Mouse (Mus musculus) spleen, postnatal 36 days (tissue): ENCODE results near the gene Slc24a5.
"Not testable (repeated sequence)": the region's sequence is repeated elsewhere in the genome, so short reads cannot be mapped to it uniquely, and the experiment has no call there.

Source experiments
- DNase-seq, 2 experiments: peaks; one replicate each; pipeline ENCODE4 v3.0.0; 2022; ENCODE audit warnings: low spot score in 2 of 2, mixed read lengths in 1 of 2

The Slc24a5 gene

GRCm38 (mm10) chr2:125067894-125068293 lies at the start of gene Slc24a5:
TSS of gene Slc24a5 (plus strand) at chr2:125068124.
- no peak for DNase-seq

GRCm38 (mm10) chr2:125024386-125024785 lies 43.5 kb upstream of the Slc24a5 start:
- DNase-seq, result no peak

- DNase-seq, result no peak
Measured at GRCm38 (mm10) chr2:125026358-125027000, 41.4 kb upstream of the Slc24a5 start.

- DNase-seq, result no peak
Measured at GRCm38 (mm10) chr2:125030591-125030990, 37.3 kb upstream of the Slc24a5 start.

- DNase-seq, result no peak
Measured at GRCm38 (mm10) chr2:125031111-125031510, 36.8 kb upstream of the Slc24a5 start.

- no peak for DNase-seq
Measured at GRCm38 (mm10) chr2:125031562-125032257, 36.2 kb upstream of the Slc24a5 start.

GRCm38 (mm10) chr2:125032258-125032973 lies 35.5 kb upstream of the Slc24a5 start:
- no peak for DNase-seq

GRCm38 (mm10) chr2:125033042-125033743 lies 34.7 kb upstream of the Slc24a5 start:
- DNase-seq, result no peak

GRCm38 (mm10) chr2:125055316-125055903 lies 12.5 kb upstream of the Slc24a5 start:
- DNase-seq, result no peak

- DNase-seq, result no peak
Measured at GRCm38 (mm10) chr2:125057250-125057815, 10.6 kb upstream of the Slc24a5 start.

GRCm38 (mm10) chr2:125061451-125061850 lies 6.5 kb upstream of the Slc24a5 start:
- no peak for DNase-seq

- DNase-seq, result no peak
Measured at GRCm38 (mm10) chr2:125062944-125063343, 5.0 kb upstream of the Slc24a5 start.

GRCm38 (mm10) chr2:125067373-125067772 lies 551 bp upstream of the Slc24a5 start:
- no peak for DNase-seq

- no peak for DNase-seq
Measured at GRCm38 (mm10) chr2:125068696-125069095, 772 bp downstream of the Slc24a5 start.

GRCm38 (mm10) chr2:125073056-125073780 lies 5.3 kb downstream of the Slc24a5 start:
- DNase-seq, result no peak

- DNase-seq, result no peak
Measured at GRCm38 (mm10) chr2:125083879-125084278, 16.0 kb downstream of the Slc24a5 start.

GRCm38 (mm10) chr2:125088757-125089156 lies 20.8 kb downstream of the Slc24a5 start:
- no peak for DNase-seq

- not testable (repeated sequence) for DNase-seq
Measured at GRCm38 (mm10) chr2:125092123-125092522, 24.2 kb downstream of the Slc24a5 start.

- DNase-seq, result not testable (repeated sequence)
Measured at GRCm38 (mm10) chr2:125104491-125104890, 36.6 kb downstream of the Slc24a5 start.

GRCm38 (mm10) chr2:125106536-125106935 lies 38.6 kb downstream of the Slc24a5 start:
- not testable (repeated sequence) for DNase-seq
